Mouse (Mus musculus) heart, embryonic 16.5 days (tissue): ENCODE measurements around the gene Irf2bp1. TPM values are rescaled to one million over a fixed set of nuclear protein-coding genes. Genes with fewer than 3 reads are reported as not detected.

Experiments used
- ATAC-seq: fragments of 200-750 bp; cut with Nextera tagmentation; replicated peaks from 2 replicates; pipeline ENCODE4 v1.8.0; 2017; ENCODE audit warnings: moderate number of reproducible peaks; ENCODE audit not compliant: insufficient read depth, low FRiP score; ENCODE audit errors: extremely low read depth
- H3K27ac ChIP-seq: fragments of 300-500 bp; sonication (generic); 2 replicates; pipeline ENCODE4 v1.5.1; 2014; ENCODE audit warnings: mild to moderate bottlenecking, low read length, control low read depth, moderate library complexity
- H3K27me3 ChIP-seq: fragments of 300-500 bp; sonication (generic); 2 replicates; pipeline ENCODE4 v1.6.1; 2014; ENCODE audit warnings: low read length, mixed read lengths; ENCODE audit not compliant: control insufficient read depth, insufficient read depth
- H3K36me3 ChIP-seq: fragments of 300-500 bp; sonication (generic); 2 replicates; pipeline ENCODE4 v1.6.1; 2014; ENCODE audit not compliant: control insufficient read depth, insufficient read depth
- H3K4me1 ChIP-seq: fragments of 300-500 bp; sonication (generic); 2 replicates; pipeline ENCODE4 v1.6.1; 2014; ENCODE audit warnings: low read length, mixed read lengths; ENCODE audit not compliant: control insufficient read depth, insufficient read depth
- H3K4me2 ChIP-seq: fragments of 300-500 bp; sonication (generic); 2 replicates; pipeline ENCODE4 v1.6.1; 2014; ENCODE audit warnings: low read depth, mild to moderate bottlenecking, control low read depth, low read length
- H3K4me3 ChIP-seq: fragments of 300-500 bp; sonication (generic); 2 replicates; pipeline ENCODE4 v1.5.1; 2014; ENCODE audit warnings: mild to moderate bottlenecking, control low read depth, low read length
- H3K9ac ChIP-seq: fragments of 300-500 bp; sonication (generic); 2 replicates; pipeline ENCODE4 v1.6.1; 2014; ENCODE audit warnings: low read length, control low read depth
- H3K9me3 ChIP-seq: fragments of 300-500 bp; sonication (generic); replicated peaks from 2 replicates; pipeline ENCODE4 v1.6.1; 2016; ENCODE audit warnings: low read length; ENCODE audit not compliant: control insufficient read depth
- WGBS: fragments of 180-500 bp; shearing (Covaris S2); extraction: QIAGEN DNeasy Blood & Tissue Kit; methylation state at CpG from one replicate; pipeline ENCODE4 v1.1.7; 2014; 5-methylcytosine and 5-hydroxymethylcytosine counted together
- polyA plus RNA-seq: library from polyadenylated mRNA; unstranded; fragments of >200 nt; fragmentation: Nextera tagmentation; extraction: Ambion mirVana; gene quantifications from 2 replicates; pipeline ENCODE4 v1.2.1, GENCODE M21; 2015

Gene Irf2bp1
- polyA plus RNA-seq, 1 experiment from 2014 or later: 12.5 TPM

GRCm38 (mm10) chr7:18991660-18992293, 12.1 kb upstream of the Irf2bp1 start:
- Histone ChIP-seq H3K36me3 (peaks cover 6% of the 10 kb centered on the region; the same call in 1 of the 2 replicates), H3K4me2 (peak overlapping the region; percentile 78), H3K27ac (no peak overlapping the region), H3K4me1 (peaks cover 10% of the 10 kb centered on the region; the same call in 1 of the 2 replicates), H3K9me3 (no peaks in the 10 kb centered on the region), H3K4me3 (peak overlapping the region; percentile 46), H3K9ac (peak overlapping the region; percentile 64), H3K27me3 (peaks cover 15% of the 10 kb centered on the region)
- 2% methylated on average over 59 of the region's 59 CpGs for WGBS
- 0 out of 2 replicates have a peak, but pooled peaks have one; percentile 0 for ATAC-seq

GRCm38 (mm10) chr7:18992294-18992675, 11.6 kb upstream of the Irf2bp1 start:
- ATAC-seq: no peak
- Histone ChIP-seq H3K4me3 (peak overlapping the region; percentile 46), H3K27me3 (peaks cover 15% of the 10 kb centered on the region), H3K9ac (peak overlapping the region; percentile 64), H3K27ac (no peak overlapping the region), H3K4me2 (peak overlapping the region; percentile 78), H3K36me3 (peaks cover 6% of the 10 kb centered on the region; the same call in 1 of the 2 replicates), H3K9me3 (no peaks in the 10 kb centered on the region), H3K4me1 (peaks cover 10% of the 10 kb centered on the region; the same call in 1 of the 2 replicates)
- 2% methylated on average over 31 of the region's 31 CpGs for WGBS

- H3K4me3 ChIP-seq: no peak overlapping the region
- H3K9ac ChIP-seq: no peak overlapping the region
- H3K27me3 ChIP-seq: peaks cover 15% of the 10 kb centered on the region
- no peak for ATAC-seq
- no peak overlapping the region for H3K4me2 ChIP-seq
- peaks cover 6% of the 10 kb centered on the region; the same call in 1 of the 2 replicates for H3K36me3 ChIP-seq
- WGBS: 88% methylated on average over 5 of the region's 5 CpGs
- no peak overlapping the region for H3K27ac ChIP-seq
- no peaks in the 10 kb centered on the region for H3K9me3 ChIP-seq
- peaks cover 10% of the 10 kb centered on the region; the same call in 1 of the 2 replicates for H3K4me1 ChIP-seq
Measured at GRCm38 (mm10) chr7:18993036-18993435, 10.8 kb upstream of the Irf2bp1 start.

GRCm38 (mm10) chr7:18998835-18999234, 5.0 kb upstream of the Irf2bp1 start:
- H3K4me3 ChIP-seq: no peak overlapping the region
- no peak for ATAC-seq
- H3K4me2 ChIP-seq: no peak overlapping the region
- 46% methylated on average over 9 of the region's 9 CpGs for WGBS
- H3K9ac ChIP-seq: no peak overlapping the region
- H3K9me3 ChIP-seq: no peaks in the 10 kb centered on the region
- peaks cover 1% of the 10 kb centered on the region; the same call in 1 of the 2 replicates for H3K27me3 ChIP-seq
- H3K27ac ChIP-seq: no peak overlapping the region
- peaks cover 6% of the 10 kb centered on the region; the same call in 1 of the 2 replicates for H3K36me3 ChIP-seq
- H3K4me1 ChIP-seq: peaks cover 20% of the 10 kb centered on the region

GRCm38 (mm10) chr7:19000421-19000820, 3.4 kb upstream of the Irf2bp1 start:
- ATAC-seq: no peak
- H3K27ac ChIP-seq: peak overlapping the region; percentile 62
- 39% methylated on average over 10 of the region's 10 CpGs for WGBS
- peak overlapping the region; percentile 72 for H3K4me2 ChIP-seq
- no peaks in the 10 kb centered on the region for H3K27me3 ChIP-seq
- H3K4me1 ChIP-seq: peaks cover 29% of the 10 kb centered on the region
- H3K9ac ChIP-seq: peak overlapping the region; percentile 74
- peaks cover 8% of the 10 kb centered on the region for H3K36me3 ChIP-seq
- H3K9me3 ChIP-seq: no peaks in the 10 kb centered on the region
- peak overlapping the region; percentile 55 for H3K4me3 ChIP-seq

- H3K9ac ChIP-seq: peak overlapping the region; percentile 74
- peak overlapping the region; percentile 72 for H3K4me2 ChIP-seq
- no peaks in the 10 kb centered on the region for H3K27me3 ChIP-seq
- H3K9me3 ChIP-seq: no peaks in the 10 kb centered on the region
- H3K27ac ChIP-seq: peak overlapping the region; percentile 79
- H3K4me1 ChIP-seq: peaks cover 37% of the 10 kb centered on the region
- ATAC-seq: no peak; the same call in 1 of the 2 replicates
- 24% methylated on average over 18 of the region's 18 CpGs for WGBS
- H3K36me3 ChIP-seq: peaks cover 12% of the 10 kb centered on the region
- H3K4me3 ChIP-seq: peak overlapping the region; percentile 55
Measured at GRCm38 (mm10) chr7:19001066-19001806, 2.6 kb upstream of the Irf2bp1 start.

GRCm38 (mm10) chr7:19001807-19002085, 2.1 kb upstream of the Irf2bp1 start:
- H3K4me2 ChIP-seq: no peak overlapping the region
- H3K36me3 ChIP-seq: peaks cover 13% of the 10 kb centered on the region
- H3K27ac ChIP-seq: peak overlapping the region; percentile 71
- peak overlapping the region; percentile 8; the same call in 1 of the 2 replicates for H3K9ac ChIP-seq
- ATAC-seq: no peak
- no peaks in the 10 kb centered on the region for H3K9me3 ChIP-seq
- 66% methylated on average over 3 of the region's 3 CpGs for WGBS
- H3K27me3 ChIP-seq: no peaks in the 10 kb centered on the region
- peaks cover 42% of the 10 kb centered on the region for H3K4me1 ChIP-seq
- H3K4me3 ChIP-seq: no peak overlapping the region

- Histone ChIP-seq H3K9me3 (no peaks in the 10 kb centered on the region), H3K36me3 (peaks cover 16% of the 10 kb centered on the region), H3K27me3 (no peaks in the 10 kb centered on the region), H3K4me2 (peak overlapping the region; percentile 73), H3K9ac (peak overlapping the region; percentile 70), H3K4me3 (no peak overlapping the region; the same call in 1 of the 2 replicates), H3K27ac (peak overlapping the region; percentile 71), H3K4me1 (peaks cover 45% of the 10 kb centered on the region)
- ATAC-seq: no peak
- 27% methylated on average over 4 of the region's 4 CpGs for WGBS
Measured at GRCm38 (mm10) chr7:19002115-19002514, 1.7 kb upstream of the Irf2bp1 start.
